Mouse (Mus musculus) neural tube, postnatal 0 days (tissue): ENCODE data around the gene Cep44. TPM values are rescaled to one million over a fixed set of nuclear protein-coding genes. Genes with fewer than 3 reads are reported as not detected.

Experiments
- microRNA-seq: library from miRNA; unstranded; fragments of <30 nt; microRNA quantifications from one replicate; pipeline ENCODE4, GENCODE M21; 2016
- polyA plus RNA-seq: library from polyadenylated mRNA; unstranded; fragments of >200 nt; fragmentation: Nextera tagmentation; extraction: Ambion mirVana; gene quantifications from 2 replicates; pipeline ENCODE4 v1.2.1, GENCODE M21; 2015

Gene Cep44
- 15.9 and 19.4 TPM in 2 replicates for polyA plus RNA-seq

DNA sequence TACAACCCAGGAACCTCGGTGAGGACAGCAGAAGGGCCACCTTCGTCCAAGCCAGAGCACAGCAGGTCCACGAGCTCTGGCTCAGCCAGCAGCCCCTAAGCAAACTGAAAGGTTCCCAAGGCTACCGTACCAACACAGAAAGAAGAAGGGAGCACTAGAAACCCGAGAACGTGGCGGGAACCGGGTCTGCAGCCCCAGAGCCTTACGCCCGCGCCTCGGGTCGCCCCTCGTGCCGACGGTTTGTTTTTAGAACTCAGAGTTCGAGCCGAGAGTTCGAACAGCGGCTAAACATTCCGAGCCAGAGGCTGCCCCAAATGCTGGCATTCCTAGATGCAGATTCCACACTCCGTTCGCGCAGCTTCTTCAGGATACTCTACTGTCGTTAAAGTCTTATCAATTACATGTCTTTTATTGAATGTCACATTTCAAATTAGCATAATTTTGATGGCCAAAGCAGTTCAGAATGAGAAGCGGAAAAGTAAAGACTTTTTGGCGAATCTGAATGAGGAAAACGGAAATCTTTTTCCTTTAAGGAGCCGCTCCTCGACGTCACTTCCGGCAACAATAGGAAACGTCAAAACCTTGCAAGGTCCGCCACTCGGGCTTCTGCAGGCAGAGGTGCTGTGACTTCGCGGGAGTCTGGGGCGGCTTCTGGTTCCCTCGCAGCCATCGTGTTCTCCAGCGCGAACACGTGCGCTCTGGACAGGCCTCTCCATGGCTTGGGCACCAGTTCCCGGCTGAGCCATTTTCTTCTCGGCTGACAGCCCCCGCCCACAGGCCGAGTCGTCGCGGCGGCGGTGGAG lies at the start of gene Cep44, which contains the start of gene Fbxo8:
TSS of gene Cep44 (minus strand) at position 490 of the 803 bp plus-strand sequence.
TSS of gene Fbxo8 (plus strand) at position 533 of the 803 bp plus-strand sequence.

Small RNA genes within 50 kb of the gene (microRNA-seq; reads per million reads assigned to microRNA genes)
- not detected for gene Gm25992

Other genes with a start within 250 kb of the Cep44 start
- gene Fbxo8, start within 50 bp of the Cep44 start, polyA plus RNA-seq = 49.4 and 51.2 TPM in 2 replicates